Comparison of ENCODE assay signal across 11 mouse cellular contexts in genomic region chr7:109617838-109618237, GRCm38 (mm10).
DNase-seq lines count a peak whose midpoint lies in the region; ATAC-seq and TF ChIP-seq lines count a peak whose summit lies in the region.
"Had no signal": no experiment of that assay in that cellular context is flagged by ENCODE, and none has a peak within 500 bp of the region (broad histone marks: within the 10 kb centered on the region; RNA-seq: fewer than 3 reads in every experiment).

No protein-coding gene starts in this region.

- no peak overlapping the region for H3ac ChIP-seq in myocyte (ENCODE audit: control insufficient read depth, insufficient read length)

- 29% methylated on average over 3 of the region's 3 CpGs for WGBS in lung, postnatal 0 days
- WGBS in heart, adult 2 months: 8% methylated on average over 3 of the region's 3 CpGs

- no peak for TF ChIP-seq CTCF in lung, postnatal 0 days (IDR thresholded peaks at IDR 0.05)
- no peak for TF ChIP-seq CTCF in heart, adult 2 months (IDR thresholded peaks at IDR 0.05)
- no peak for TF ChIP-seq CTCF in left cerebral cortex, adult 2 months (IDR thresholded peaks at IDR 0.05)

- H3K27ac ChIP-seq in lung, postnatal 0 days (ENCODE audit: low read length): peak overlapping the region; percentile 89; the same call in 1 of the 2 replicates
- peak overlapping the region; percentile 97 for H3K27ac ChIP-seq in heart, adult 2 months
- H3K27ac ChIP-seq in left cerebral cortex, adult 2 months: no peak overlapping the region

- H3K4me3 ChIP-seq in lung, postnatal 0 days (ENCODE audit: low read depth, low read length): no peak overlapping the region
- H3K4me3 ChIP-seq in heart, adult 2 months: no peak overlapping the region
- H3K4me3 ChIP-seq in myocyte: no peak overlapping the region
- H3K4me3 ChIP-seq in left cerebral cortex, adult 2 months: no peak overlapping the region
- H3K4me3 ChIP-seq: hindbrain, embryonic 15.5 days; midbrain, embryonic 15.5 days; stomach, embryonic 15.5 days had no signal

- no peak overlapping the region for H3K4me2 ChIP-seq in lung, postnatal 0 days (replicated peaks; ENCODE audit: low read depth, low read length)
- H3K4me2 ChIP-seq in myocyte (ENCODE audit: low read depth): peak overlapping the region; percentile 59

- H3K36me3 ChIP-seq in lung, postnatal 0 days (ENCODE audit: insufficient read depth, low read length): no peaks in the 10 kb centered on the region
- peaks cover 15% of the 10 kb centered on the region for H3K36me3 ChIP-seq in heart, adult 2 months (ENCODE audit: control insufficient read depth, insufficient read depth, low read length)
- peaks cover 3% of the 10 kb centered on the region for H3K36me3 ChIP-seq in myocyte (ENCODE audit: control insufficient read depth, insufficient read depth)
- H3K36me3 ChIP-seq: hindbrain, embryonic 15.5 days; midbrain, embryonic 15.5 days; stomach, embryonic 15.5 days had no signal

- H3K4me1 ChIP-seq in lung, postnatal 0 days (ENCODE audit: insufficient read depth, low read depth, low read length): peaks cover 55% of the 10 kb centered on the region
- H3K4me1 ChIP-seq in heart, adult 2 months (ENCODE audit: control insufficient read depth, insufficient read depth, low read length): peaks cover 15% of the 10 kb centered on the region

- no peak for TF ChIP-seq POLR2A in heart, adult 2 months (IDR thresholded peaks at IDR 0.05; ENCODE audit: insufficient read depth, low read depth, low read length)
- no peak for TF ChIP-seq POLR2A in myocyte (IDR thresholded peaks at IDR 0.05; ENCODE audit: insufficient read length, low read depth)

- H3K9ac ChIP-seq in lung, postnatal 0 days (replicated peaks; ENCODE audit: low read depth): no peak overlapping the region
- no peak overlapping the region for H3K9ac ChIP-seq in heart, adult 2 months (ENCODE audit: low read depth, low read length)
- H3K9ac ChIP-seq: stomach, embryonic 15.5 days had no signal

- intact Hi-C loops in heart, adult 2 months (cut with DNase I): loop anchor here (1.0 to 10.0 kb wide), 3 partner anchors 69 to 173 kb away; no protein-coding TSS in a partner anchor
- intact Hi-C loops in left cerebral cortex, adult 2 months (cut with DNase I): loop anchor here (2.0 to 5.0 kb wide), 2 partner anchors 54 to 99 kb away; partner anchors contain the start of gene Rpl27a

- no peak for TF ChIP-seq EP300 in lung, postnatal 0 days (IDR thresholded peaks at IDR 0.05)
- TF ChIP-seq EP300 in heart, adult 2 months (IDR thresholded peaks at IDR 0.05; ENCODE audit: insufficient read depth, low read depth, low read length): 0 out of 2 replicates have a peak, but pooled peaks have one; percentile 39

- H3K9me3 ChIP-seq in lung, postnatal 0 days (ENCODE audit: low read length): no peaks in the 10 kb centered on the region
- H3K9me3 ChIP-seq: hindbrain, embryonic 15.5 days; midbrain, embryonic 15.5 days; stomach, embryonic 15.5 days had no signal

- DNase-seq in lung, postnatal 0 days (ENCODE audit: low spot score): peak; percentile 50
- no peak for DNase-seq in lung, postnatal 14 days
- peak; percentile 90 for DNase-seq in cerebellum, adult 8-10 months
- peak; percentile 61 to 74 for DNase-seq in heart, adult 2 months
- no peak for DNase-seq in left cerebral cortex, adult 2 months (ENCODE audit: extremely low spot score in 1 of 2, low spot score in 2 of 2)
- DNase-seq in spleen, postnatal 36 days (ENCODE audit: low spot score in 2 of 2): no peak

- peaks cover under 1% of the 10 kb centered on the region; the same call in 1 of the 2 replicates for H3K79me2 ChIP-seq in heart, adult 2 months (replicated peaks; ENCODE audit: control insufficient read depth, insufficient read depth, low read length)
- peaks cover 82% of the 10 kb centered on the region for H3K79me2 ChIP-seq in myocyte (ENCODE audit: control insufficient read depth, insufficient read depth)

- ATAC-seq in lung, postnatal 0 days: no peak
- ATAC-seq in frontal cortex, adult (ENCODE audit: low TSS enrichment): no peak
- ATAC-seq: midbrain, embryonic 15.5 days had no signal

- H3K27me3 ChIP-seq in lung, postnatal 0 days (replicated peaks; ENCODE audit: insufficient read depth, low read length): no peaks in the 10 kb centered on the region
- H3K27me3 ChIP-seq in heart, adult 2 months (ENCODE audit: control insufficient read depth, insufficient read depth, low read length): no peaks in the 10 kb centered on the region
- H3K27me3 ChIP-seq in myocyte (ENCODE audit: control insufficient read depth, insufficient read depth, insufficient read length): no peaks in the 10 kb centered on the region
- H3K27me3 ChIP-seq: hindbrain, embryonic 15.5 days; midbrain, embryonic 15.5 days; stomach, embryonic 15.5 days had no signal

TF ChIP-seq in myocyte, 11 proteins besides CTCF, POLR2A, EP300 and RAD21:
- TF ChIP-seq MAX (IDR thresholded peaks at IDR 0.05; ENCODE audit: low read depth) (no peak), E2F4 (IDR thresholded peaks at IDR 0.05; ENCODE audit: insufficient read depth) (no peak), TCF3 (IDR thresholded peaks at IDR 0.05; ENCODE audit: insufficient read length, low read depth) (no peak), MYOD1 (IDR thresholded peaks at IDR 0.05; ENCODE audit: control insufficient read depth in 1 of 3, insufficient read length in 2 of 3, low read depth in 2 of 3) (peak; percentile 56 to 96 (median 92)), TCF12 (IDR thresholded peaks at IDR 0.05; ENCODE audit: insufficient read depth, poor library complexity, severe bottlenecking) (peak; percentile 64), USF1 (IDR thresholded peaks at IDR 0.05; ENCODE audit: low read depth) (no peak), MYOG (IDR thresholded peaks at IDR 0.05; ENCODE audit: control insufficient read depth in 1 of 3, insufficient read depth in 1 of 3, insufficient read length in 2 of 3, low read depth in 2 of 3) (peak in 2 of 3 experiments; percentile 74 to 91), POLR2AphosphoS2 (IDR thresholded peaks at IDR 0.05; ENCODE audit: insufficient read length, low read depth) (no peak), SRF (IDR thresholded peaks at IDR 0.05; ENCODE audit: control insufficient read depth, insufficient read length, low read depth) (no peak), CEBPB (IDR thresholded peaks at IDR 0.05; ENCODE audit: insufficient read depth, poor library complexity, severe bottlenecking) (no peak), REST (IDR thresholded peaks at IDR 0.05; ENCODE audit: insufficient read depth, insufficient read length) (no peak)
TF ChIP-seq in myocyte: peak in this region for 3.

Comparison
In these comparisons a context has a peak if more than half of its experiments do, and no peak if none do; other contexts are left out.
1. DNase-seq: peak in lung, postnatal 0 days (single experiment), cerebellum, adult 8-10 months (single experiment) and heart, adult 2 months (2 of 2); none in lung, postnatal 14 days (single experiment), left cerebral cortex, adult 2 months (0 of 2) and spleen, postnatal 36 days (0 of 2).